Mouse (Mus musculus) left cerebral cortex, postnatal 25 days (tissue): ENCODE measurements around the gene Rhd. TPM values are rescaled to one million over a fixed set of nuclear protein-coding genes. Genes with fewer than 3 reads are reported as not detected.

Experiments
- DNase-seq, 2 experiments: peaks; one replicate each; pipeline ENCODE4 v3.0.0; 2022; ENCODE audit warnings: low spot score in 2 of 2, mixed read lengths in 1 of 2
- intact Hi-C: fragments of 180-260 bp; cut with DNase I; formaldehyde crosslinking; loops from one replicate; pipeline ENCODE4 v1.15.1; 2025
- total RNA-seq, 2 experiments: library from RNA; stranded (reverse); gene quantifications; 2 replicates each; pipeline ENCODE4 v1.2.3; 2021

The Rhd gene
- total RNA-seq, 2 experiments from 2014 or later = not detected

GRCm38 (mm10) chr4:134924019-134924741, 59.8 kb downstream of the Rhd start:
- intact Hi-C loops = no loop called here
- DNase-seq = peak in 1 of 2 experiments; percentile 59

- intact Hi-C loops = no loop called here
- DNase-seq = no peak
Observed at GRCm38 (mm10) chr4:134925206-134925605, 60.9 kb downstream of the Rhd start.

DNA sequence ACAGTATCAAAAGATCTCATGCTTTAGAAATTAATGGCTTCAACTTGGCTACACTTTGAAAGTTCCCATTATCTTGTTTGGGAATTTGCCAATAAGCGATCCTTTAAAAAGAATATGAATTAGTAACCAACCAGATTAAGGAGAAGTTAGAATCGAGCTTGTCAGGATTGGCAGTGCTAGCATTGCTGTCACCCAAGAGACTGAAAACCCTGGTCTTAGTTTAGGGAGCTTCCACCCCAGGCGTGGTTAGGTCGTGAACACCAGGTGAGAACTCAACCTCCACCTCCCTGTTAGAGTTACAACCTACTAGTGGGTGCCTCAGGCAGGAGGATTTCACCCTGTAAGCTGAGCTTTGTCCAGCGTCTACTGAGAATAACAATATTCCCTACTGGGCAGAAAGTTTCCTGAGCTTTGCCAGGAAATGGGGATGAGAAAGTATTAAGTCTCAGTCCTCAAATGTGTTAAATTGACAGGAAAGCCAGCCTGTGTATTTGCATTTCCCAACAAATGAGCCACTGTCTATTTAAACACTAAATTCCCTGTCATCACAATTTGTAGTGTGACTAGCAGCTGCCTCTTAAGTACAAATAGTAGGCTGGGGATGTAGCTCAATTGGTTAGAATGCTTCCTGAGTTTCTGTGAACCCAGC, 63.6 kb downstream of the Rhd start:
- no peak for DNase-seq
- intact Hi-C loops = no loop called here

GRCm38 (mm10) chr4:134928464-134928836, 64.1 kb downstream of the Rhd start:
- intact Hi-C loops = no loop called here
- no peak for DNase-seq

- peak in 1 of 2 experiments; percentile 32 for DNase-seq
- intact Hi-C loops = no loop called here
Observed at GRCm38 (mm10) chr4:134929536-134929935, 65.2 kb downstream of the Rhd start.

- DNase-seq = no peak
- intact Hi-C loops = no loop called here
Observed at GRCm38 (mm10) chr4:134930190-134930589, 65.9 kb downstream of the Rhd start.

DNA sequence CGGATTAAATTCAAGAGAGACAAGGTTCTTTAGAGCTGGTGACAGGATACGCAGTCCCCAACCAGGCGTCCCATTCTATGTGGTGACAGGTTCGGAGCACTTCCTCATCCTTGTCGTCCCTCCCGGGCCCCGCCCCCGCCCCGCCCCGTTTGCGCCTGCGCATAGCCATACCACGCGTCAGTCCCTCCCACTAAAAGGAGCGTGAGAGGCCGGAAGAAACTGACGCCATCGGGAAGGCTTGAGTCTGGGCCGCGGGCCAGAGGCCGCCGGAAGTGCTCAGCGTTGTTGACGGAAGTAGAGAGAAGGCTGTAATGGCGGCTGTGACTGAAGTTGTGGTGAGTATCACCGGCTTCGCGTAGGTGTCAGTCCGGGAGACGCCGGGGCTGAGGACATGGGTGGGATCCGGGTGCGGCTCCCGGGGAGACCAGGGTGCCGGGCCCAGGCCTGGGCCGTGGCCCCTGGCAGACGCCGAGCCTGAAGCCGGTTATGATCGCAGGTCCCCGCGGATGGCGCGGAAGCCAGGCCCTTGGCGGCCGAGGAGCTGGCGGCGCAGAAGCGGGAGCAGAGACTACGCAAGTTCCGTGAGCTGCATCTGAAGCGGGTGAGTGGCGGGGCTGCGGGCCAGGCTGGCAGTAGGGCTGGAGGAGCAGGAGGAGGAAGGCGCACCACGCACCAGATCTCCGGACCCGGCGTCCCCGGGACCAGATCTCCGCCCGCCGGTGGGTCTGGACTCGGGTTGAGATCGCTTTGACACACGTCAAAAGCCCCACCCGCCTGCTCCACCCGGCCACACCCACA, 66.5 kb downstream of the Rhd start, which contains the start of gene Syf2:
Syf2 (plus strand) TSS at position 215 of the 798 bp plus-strand sequence.
- peak; percentile 92 to 97 for DNase-seq
- intact Hi-C loops = no loop called here

DNA sequence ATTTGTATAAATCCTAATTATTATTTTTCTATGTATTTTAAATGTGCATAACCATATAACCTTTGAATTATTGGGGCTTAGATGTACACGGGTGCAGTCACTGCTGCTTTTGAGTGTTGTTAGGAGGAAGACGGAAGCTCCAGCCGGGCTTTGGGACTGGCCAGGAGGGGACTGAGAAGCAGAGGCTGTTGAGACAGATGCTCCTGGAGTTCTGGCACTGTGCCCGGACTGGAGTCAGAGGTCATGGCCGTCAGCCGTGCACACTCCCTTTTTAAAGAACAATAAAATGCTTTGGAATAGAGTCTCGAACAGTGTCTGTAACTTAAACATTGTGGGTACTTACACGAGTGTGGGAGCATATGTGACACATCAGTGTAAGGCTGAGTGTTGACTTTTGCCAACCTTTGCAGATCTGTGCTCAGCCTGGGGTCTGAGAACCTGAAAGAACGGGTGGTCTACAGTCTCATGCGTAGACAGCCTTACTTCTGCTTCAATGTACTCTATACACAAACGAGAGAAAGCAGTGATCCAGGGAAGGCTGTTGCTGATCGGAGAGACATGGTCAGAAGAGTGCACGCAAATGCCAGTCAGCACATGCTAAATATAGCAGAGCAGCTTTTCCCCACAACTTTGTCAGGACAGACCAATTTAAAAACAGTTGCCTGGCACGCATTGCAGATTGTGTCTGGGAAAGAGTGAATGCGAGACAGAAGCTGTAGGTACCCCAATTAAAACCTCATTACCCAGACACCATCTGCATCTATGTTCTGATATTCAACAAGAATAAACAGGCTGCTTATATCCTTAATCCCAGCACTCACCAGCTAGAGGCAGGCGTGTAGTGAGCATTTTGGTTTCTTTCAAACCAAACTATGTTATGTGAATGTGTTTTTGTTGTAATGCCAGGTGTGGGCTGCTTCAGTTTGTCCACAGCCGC, 73.2 kb downstream of the Rhd start:
- DNase-seq = no peak
- intact Hi-C loops = no loop called here

DNA sequence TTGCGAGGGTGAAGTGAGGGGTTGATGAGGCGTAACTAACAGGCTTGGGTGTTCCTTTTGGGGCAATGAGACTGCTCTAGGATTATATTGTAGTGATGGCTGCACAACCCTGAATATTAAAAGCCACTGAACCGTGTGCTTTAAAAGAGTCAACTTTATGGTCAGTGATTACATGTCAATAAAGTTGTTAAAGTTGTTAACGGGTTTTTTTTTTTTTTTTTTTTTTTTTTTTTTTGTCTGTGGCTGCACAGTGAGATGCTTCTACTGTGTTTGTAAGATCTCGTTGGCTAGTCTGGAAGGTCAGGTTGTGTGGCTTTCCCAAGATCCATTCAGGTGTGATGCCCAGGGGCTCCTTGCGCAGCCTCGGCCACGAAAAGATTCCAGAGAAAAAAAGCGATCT, 75.6 kb downstream of the Rhd start:
- intact Hi-C loops = no loop called here
- DNase-seq = no peak

DNA sequence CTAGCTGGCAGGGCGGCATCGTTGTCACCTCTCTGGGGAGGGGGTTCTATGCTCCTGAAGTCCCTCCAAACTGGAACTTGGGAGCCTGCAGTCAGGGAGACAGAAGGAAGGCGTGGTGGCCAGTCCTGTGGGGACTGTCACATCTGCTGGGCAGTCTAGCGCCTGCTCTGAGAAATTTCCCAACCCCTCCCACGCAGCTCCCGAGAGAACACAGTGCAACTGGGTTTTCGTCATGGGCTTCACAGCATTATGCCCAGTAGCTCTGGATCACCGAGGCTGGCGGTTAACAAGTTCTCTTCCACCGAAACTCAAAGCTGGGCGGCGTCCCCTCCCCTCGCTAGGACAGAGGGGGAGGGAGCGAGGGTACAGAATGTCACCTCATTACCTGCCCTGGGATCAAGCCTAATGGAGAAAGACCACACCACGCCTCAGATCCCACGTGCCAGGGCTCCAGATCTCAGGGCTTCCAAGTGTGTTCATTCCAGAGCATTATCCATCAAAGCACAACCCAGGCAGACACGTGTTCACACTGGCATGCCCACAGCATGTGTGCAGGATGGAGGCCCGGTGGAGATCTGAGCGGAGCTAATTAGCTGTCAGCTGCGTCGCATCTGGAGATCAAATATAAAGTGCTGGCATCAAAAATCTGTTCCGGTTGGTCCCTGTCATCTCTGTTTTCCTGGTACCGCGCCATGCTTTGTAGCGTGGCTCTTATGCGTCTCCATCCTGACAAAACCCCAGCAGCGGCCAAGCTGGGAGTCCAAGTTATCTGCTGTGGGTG, 79.6 kb downstream of the Rhd start:
- peak; percentile 61 to 81 for DNase-seq
- intact Hi-C loops = loop anchor here (2.0 kb wide), 1 partner anchor 207 kb away; no protein-coding TSS in a partner anchor

Other genes with a start within 250 kb of the Rhd start
- 10 to 100 TPM; 42.3 to 42.7 TPM for gene Man1c1, start 160.2 kb upstream of the Rhd start, total RNA-seq
- 1 to 10 TPM; 2.7 TPM for gene Ldlrap1, start 96.5 kb upstream of the Rhd start, total RNA-seq
- 10 to 100 TPM; 49.2 to 52.0 TPM for gene Maco1, start 11.2 kb upstream of the Rhd start, total RNA-seq
- 100 to 1,000 TPM; 115 to 119 TPM for gene Tmem50a, start 50.5 kb downstream of the Rhd start, total RNA-seq
- gene Rsrp1, start 59.1 kb downstream of the Rhd start, total RNA-seq = 100 to 1,000 TPM; 230 to 267 TPM
- 10 to 100 TPM; 51.0 to 52.7 TPM for gene Syf2, start 66.4 kb downstream of the Rhd start, total RNA-seq